Mouse (Mus musculus) brain, adult 2 months (tissue): ENCODE results near the gene Rasl2-9.
A peak's percentile ranks its signal among the peaks of the same experiment; 100 is the strongest.
"Not testable (repeated sequence)": the region's sequence is repeated elsewhere in the genome, so short reads cannot be mapped to it uniquely, and the experiment has no call there.

Experiments
- DNase-seq: peaks from one replicate; pipeline ENCODE4 v3.0.0; 2011; ENCODE audit warnings: low read depth, low spot score

Gene Rasl2-9

GRCm38 (mm10) chr7:5125549-5126406 is at the start of gene Rasl2-9:
Gene Rasl2-9, minus strand, starts transcription at chr7:5125950.
- DNase-seq, result peak; percentile 60

GRCm38 (mm10) chr7:5149570-5149969 is 23.8 kb upstream of the Rasl2-9 start, which contains the start of gene Vmn1r55:
Gene Vmn1r55, minus strand, starts transcription at chr7:5149670.
- DNase-seq, result not testable (repeated sequence)

GRCm38 (mm10) chr7:5125078-5125477 is 672 bp downstream of the Rasl2-9 start:
- DNase-seq, result no peak

- no peak for DNase-seq
Observed at GRCm38 (mm10) chr7:5116850-5117249, 8.9 kb downstream of the Rasl2-9 start, which contains the start of gene Rfpl4. Gene Rfpl4, minus strand, starts transcription at chr7:5116950.

- DNase-seq, result no peak
Observed at GRCm38 (mm10) chr7:5112701-5113100, 13.0 kb downstream of the Rasl2-9 start.

- DNase-seq, result no peak
Observed at GRCm38 (mm10) chr7:5109301-5109700, 16.4 kb downstream of the Rasl2-9 start.

DNA sequence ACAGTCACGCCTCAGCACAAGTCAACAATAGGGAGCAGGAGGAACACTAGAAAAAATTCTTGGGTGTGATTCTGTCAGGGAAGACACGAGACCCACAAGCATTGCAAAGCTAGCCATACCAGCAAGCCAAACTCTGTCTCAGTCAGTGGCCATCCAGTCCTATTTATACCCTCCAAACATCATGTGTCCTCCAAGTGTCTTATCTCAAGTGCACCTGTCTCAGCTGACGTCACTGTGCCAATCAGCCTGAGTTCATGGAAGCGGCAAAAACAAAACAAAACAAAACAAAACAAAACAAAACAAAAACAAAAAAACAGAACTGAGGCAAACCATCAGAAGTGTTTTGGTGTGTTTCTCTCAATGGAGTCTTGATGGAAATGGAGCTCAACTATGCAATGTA is 17.5 kb downstream of the Rasl2-9 start:
- no peak for DNase-seq

GRCm38 (mm10) chr7:5102564-5102963 is 23.2 kb downstream of the Rasl2-9 start:
- DNase-seq, result no peak

GRCm38 (mm10) chr7:5101066-5101663 is 24.6 kb downstream of the Rasl2-9 start:
- DNase-seq, result peak; percentile 36

GRCm38 (mm10) chr7:5099796-5100195 is 26.0 kb downstream of the Rasl2-9 start:
- peak; percentile 65 for DNase-seq

DNA sequence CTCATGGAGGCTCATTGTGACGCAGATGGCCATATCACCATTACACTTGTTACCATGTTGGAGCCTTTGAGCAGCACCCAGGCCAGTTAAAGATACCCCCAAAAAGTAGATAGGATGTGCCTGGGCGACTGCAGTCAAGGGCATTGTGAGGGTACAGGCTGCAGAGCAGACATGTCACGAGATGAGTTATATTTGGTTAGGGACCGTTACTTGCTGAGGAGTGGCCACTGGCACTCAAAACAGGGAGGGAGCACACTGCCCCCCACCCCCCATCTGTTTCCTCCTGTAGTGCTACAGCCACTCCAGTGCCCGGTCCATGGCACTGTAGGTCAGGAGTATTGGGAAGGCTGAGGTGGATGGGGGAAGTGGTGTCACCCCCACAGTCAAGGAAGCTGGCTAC is 27.0 kb downstream of the Rasl2-9 start:
- no peak for DNase-seq

DNA sequence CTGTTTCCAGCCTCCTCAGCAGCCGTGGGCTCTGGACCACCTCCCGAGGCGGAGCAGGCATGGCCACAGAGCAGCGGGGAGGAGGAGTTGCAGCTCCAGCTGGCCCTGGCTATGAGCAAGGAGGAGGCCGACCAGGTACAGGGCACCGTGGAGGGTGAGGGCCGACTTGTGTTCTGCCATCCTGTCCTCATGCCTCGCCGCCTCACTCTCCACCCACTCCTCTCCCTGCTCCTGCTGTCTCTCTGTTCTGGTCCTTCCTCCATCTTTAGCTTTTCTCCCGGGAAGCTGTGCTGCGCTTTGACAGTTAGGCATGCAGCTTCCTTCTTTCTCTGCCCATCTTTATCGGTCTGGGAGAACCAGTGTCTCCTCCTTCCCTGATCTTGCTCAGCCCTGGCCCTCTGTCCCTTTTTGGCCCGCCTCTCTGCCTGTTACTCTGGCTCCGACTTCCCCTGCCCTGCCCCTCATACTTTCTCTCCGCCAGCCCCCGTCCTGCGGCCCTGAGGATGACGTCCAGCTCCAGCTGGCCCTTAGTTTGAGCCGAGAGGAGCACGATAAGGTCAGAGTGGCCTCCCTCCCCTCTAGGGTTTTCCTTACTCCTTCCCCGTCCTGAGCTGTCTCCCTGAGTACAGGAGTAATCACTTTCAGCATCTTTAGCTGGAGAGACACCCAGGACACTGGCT is 32.8 kb downstream of the Rasl2-9 start:
- DNase-seq, result peak; percentile 53

DNA sequence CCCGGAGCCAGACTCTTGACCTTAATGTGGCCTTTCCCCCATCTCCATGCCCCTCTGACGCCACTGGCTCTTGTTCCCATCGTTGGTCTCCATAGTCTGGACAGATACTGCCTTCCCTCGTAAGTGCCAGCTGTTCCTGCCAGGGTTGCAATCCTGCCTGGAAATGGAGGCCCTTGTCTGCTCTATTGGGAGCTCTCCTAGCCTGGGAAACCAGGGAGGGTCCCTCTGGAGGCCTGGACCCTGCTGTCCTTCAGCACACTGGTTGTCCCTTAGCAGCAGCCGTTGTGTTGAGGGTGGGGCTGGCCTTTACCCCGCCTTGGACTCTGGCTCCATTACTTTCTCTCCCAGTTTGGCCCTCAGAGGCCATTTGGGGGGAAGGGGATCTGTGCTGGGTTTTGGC is 33.4 kb downstream of the Rasl2-9 start:
- DNase-seq, result no peak

GRCm38 (mm10) chr7:5091008-5091728 is 34.6 kb downstream of the Rasl2-9 start:
- DNase-seq, result peak; percentile 73

DNA sequence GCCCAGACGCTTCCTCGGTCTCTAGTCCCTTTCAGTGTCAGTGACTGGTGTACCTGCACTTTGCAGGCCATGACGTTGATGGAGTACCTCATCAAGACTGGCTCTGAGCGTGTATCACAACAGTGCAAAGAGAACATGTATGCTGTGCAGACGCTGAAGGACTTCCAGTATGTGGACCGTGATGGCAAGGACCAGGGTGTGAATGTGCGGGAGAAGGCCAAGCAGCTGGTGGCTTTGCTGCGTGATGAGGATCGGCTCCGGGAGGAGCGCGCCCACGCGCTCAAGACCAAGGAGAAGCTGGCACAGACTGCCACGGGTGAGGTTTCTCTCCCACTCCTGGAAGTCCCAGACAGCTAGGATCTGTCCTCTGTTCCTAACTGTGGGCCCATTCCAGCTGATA is 35.9 kb downstream of the Rasl2-9 start:
- DNase-seq, result peak; percentile 65

DNA sequence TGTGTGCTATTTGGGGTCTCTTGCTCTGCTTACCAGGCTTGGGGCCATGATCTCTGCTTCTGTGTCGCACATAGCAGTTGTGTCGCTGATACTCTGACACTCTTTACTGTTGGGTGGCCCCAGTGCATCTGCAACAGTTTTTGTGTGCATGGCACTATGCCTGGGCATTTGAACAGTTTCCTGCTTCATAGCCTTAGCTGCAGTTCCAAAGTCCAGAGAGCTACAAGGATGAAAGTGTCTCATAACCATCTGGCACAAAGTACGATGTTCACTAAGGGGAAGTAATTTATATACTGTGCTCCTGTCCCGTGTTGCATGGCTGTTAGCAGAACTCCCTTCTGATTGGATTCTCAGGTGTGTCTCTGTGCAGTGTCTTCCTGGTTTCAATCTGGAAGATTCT is 37.9 kb downstream of the Rasl2-9 start:
- DNase-seq, result no peak

GRCm38 (mm10) chr7:5086921-5087440 is 38.8 kb downstream of the Rasl2-9 start:
- DNase-seq, result no peak

- DNase-seq, result no peak
Observed at GRCm38 (mm10) chr7:5085512-5085911, 40.2 kb downstream of the Rasl2-9 start.

GRCm38 (mm10) chr7:5083325-5084105 is 42.2 kb downstream of the Rasl2-9 start:
- DNase-seq, result no peak

- DNase-seq, result no peak
Observed at GRCm38 (mm10) chr7:5081939-5082338, 43.8 kb downstream of the Rasl2-9 start.

- no peak for DNase-seq
Observed at GRCm38 (mm10) chr7:5081241-5081640, 44.5 kb downstream of the Rasl2-9 start.
